Mouse (Mus musculus) c-Kit-positive CD71-negative TER-119-negative erythroid progenitor cells, embryonic 14.5 days (primary cell): ENCODE measurements around the gene Tubb4a.
A peak's percentile ranks its signal among the peaks of the same experiment; 100 is the strongest.

Experiments used
- DNase-seq: peaks from one replicate; pipeline ENCODE4 v3.0.0-alpha.2; 2013; ENCODE audit warnings: low read depth

Gene Tubb4a

DNA sequence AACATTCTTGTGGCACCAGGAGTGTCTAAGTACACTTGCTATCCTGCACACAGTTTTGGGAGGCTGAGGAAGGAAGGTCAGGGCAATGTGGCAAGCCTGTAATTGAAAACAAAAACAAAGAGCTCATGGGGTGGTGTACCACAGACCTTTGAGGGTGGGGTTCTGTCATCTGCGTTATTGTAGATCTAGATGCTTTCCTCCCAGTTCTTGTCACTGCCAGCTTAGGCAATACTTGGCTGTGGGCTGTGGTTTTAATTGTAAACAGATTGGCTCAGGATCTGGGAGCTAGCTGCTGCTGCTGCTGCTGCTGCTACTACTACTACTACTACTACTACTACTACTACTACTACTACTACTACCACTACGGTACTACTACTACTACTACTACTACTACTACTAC lies 14.7 kb upstream of the Tubb4a start:
- no peak for DNase-seq

DNA sequence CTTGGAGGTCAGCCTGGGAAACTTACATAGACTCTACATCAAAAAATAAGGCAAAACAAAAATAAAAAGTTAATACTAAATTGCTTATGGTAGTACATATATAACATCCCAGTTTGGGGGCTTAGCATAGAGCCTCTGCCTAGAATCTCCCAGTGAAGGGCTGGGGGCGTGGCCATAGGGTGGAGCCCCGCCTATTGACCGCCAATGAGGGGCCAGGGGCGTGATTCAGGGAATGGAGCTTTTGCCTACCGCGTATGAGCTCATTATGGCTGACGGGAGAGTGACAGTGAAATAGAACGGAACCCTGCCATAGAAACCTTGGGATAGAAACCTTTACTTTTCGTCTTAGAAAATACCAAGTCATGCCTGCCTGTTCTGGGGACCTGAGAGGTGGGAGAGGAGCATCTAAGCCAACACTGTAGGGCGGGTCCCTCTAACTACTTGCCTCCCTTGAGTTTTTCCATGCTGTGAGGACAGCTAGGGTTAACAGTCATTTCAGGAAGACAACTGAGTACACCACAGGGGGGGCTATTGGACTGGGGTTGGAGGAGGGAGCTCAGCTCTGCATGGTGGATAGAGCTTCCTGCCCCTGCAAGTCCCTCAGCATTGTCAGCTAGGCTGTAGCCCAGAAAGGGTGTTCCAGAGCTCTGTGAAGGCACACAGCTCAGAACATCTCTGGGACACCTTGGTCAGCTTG lies 12.2 kb upstream of the Tubb4a start:
- DNase-seq = peak; percentile 58

DNA sequence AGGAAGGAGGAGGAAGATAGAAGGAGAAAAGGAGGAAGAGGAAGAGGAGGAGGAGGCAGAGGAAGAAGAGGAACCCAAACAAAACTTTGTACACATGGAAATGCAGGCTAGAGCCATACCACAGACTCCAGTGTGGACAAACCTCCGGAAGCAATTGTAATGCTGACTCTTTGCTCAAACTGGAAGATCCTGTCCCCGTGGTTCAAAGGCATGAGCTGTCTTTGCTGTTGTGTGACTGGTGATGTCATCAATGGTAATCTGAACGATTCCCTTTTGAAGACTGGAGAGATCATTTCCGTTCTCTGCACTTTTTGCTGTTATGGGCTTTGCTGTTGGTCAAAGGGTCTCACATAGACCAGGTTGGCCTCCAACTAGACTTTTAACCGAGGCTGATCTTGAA lies 10.7 kb upstream of the Tubb4a start:
- no peak for DNase-seq

DNA sequence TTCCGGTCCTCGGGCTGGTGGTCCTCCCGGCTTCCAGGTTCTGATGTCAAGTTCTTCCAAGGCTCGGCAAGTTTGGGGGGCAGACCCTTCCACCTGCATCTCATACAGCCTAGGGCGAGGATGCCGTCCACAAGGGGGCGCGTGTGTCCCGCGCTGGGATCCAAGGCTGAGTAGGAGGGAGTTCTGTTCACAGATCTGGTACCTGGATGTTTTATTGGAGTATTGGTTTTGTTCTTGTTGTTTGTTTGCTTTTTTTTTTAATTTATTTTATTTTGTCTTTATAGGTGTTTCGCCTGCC lies 9.0 kb upstream of the Tubb4a start:
- DNase-seq = peak; percentile 73

DNA sequence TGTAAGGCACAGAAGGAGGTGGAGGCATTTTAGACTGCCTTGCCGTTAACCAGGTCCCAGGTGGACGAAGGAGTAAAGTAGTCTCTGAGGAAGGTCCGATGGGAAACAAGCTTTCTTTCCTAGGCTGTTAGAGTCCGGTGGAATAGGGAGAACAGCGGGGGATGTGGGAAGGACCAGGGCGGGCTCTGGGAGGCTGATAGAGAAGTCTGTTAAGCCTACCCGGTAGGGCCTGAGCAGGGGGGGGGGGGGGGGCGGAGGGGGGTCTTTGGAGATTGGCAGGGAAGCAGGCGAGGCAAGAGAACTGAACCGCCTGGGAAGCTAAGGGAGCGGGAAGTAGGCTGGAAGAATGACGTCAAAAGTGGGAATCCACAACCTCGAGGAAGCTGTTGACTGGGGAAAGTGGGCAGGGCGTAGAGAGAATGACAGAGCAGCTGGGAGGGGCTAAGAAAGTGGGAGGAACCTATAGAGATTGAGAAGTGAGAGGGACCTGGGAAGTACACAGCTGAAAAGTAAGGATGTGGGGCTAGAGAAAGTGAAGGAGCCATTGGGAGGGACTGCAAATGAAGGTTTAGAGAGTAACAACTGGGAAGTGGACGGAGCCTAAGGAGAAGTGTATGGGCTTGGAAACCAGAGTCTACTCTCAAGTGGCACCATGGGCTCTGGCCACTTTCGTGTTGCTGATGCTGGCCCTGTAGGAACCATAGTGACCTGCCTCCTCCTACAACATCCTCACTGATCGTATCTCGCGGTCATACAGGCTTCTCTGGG lies 8.5 kb upstream of the Tubb4a start:
- DNase-seq = no peak

DNA sequence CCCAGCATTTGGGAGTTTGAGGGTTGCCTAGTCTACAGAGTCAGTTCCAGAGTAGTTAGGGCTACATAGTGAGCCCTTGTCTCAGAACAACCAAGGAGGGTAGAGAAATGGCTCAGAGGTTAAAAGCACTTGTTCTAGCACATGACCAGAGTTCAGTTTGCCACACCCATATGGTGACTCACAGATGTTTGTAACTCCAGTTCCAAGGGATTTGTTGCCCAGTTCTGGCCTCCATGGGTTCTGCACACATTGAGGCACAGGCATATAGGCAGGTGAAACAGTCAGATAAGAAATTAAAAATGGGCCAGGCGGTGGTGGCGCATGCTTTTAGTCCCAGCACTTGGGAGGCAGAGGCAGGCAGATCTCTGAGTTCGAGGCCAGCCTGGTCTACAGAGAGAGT lies 6.6 kb upstream of the Tubb4a start:
- no peak for DNase-seq

DNA sequence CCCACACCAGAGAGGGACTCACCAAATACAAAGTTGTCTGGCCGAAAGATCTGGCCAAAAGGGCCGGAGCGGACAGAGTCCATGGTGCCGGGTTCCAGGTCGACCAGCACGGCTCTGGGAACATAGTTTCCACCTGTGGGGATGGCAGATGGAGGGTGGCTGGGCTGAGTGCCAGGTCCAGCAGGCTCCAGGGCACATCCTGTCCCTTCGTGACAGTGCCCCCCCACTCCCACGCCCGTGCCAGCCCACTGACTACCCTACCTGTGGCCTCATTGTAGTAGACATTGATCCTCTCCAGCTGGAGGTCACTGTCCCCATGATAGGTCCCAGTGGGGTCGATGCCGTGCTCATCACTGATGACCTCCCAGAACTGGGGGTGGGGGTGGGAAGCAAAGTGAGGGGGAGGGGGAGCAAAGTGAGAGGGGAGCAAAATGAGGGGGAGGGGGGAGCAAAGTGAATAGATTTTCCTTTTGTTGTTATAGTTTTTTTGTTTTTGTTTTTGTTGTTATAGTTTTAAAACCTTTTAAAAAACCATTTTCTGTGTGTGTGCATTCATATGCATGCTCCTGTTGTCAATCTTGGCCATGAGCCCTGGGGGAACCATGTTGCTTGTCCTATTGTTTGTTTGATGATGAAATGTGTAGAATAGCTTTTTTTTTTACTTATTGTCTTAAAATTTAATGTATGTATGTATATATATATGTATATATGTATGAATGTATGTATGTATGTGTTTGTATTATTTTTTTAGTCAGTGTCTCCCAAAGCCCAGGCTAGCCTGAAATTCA lies 1.4 kb downstream of the Tubb4a start:
- no peak for DNase-seq

DNA sequence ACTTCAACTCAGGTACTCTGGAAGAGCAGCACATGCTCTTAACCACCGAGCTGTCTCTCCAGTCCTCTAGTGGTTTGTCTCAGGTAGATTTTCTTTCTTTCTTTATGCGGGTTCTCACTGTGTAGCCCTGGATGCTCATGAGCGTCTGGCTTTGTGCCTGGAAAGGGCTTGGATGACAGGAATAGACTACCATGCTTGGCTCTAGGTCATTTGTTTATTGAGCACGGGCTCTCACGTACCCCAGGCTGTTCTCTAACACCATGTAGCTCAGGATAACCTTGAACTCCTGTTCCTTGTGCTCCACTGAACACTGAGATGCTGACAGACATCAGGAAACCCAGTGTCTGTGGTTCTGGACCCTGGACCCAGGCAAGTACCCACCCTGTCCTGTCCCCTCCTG lies 5.1 kb downstream of the Tubb4a start:
- DNase-seq = no peak

DNA sequence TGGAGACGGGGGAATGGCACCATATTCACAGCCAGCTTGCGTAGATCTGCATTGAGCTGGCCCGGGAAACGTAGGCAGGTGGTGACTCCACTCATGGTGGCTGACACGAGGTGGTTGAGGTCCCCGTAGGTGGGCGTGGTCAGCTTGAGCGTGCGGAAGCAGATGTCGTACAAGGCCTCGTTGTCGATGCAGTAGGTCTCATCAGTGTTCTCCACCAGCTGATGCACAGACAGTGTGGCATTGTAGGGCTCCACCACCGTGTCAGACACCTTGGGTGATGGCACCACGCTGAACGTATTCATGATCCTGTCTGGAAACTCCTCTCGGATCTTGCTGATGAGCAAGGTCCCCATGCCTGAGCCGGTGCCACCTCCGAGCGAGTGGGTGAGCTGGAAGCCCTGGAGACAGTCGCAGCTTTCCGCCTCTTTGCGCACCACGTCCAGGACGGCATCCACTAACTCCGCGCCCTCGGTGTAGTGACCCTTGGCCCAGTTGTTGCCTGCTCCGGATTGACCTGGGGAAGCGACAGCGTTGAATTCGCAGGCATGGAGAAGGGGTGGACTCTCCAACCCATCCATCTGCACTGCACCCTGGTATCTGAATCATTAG lies 6.2 kb downstream of the Tubb4a start:
- no peak for DNase-seq

DNA sequence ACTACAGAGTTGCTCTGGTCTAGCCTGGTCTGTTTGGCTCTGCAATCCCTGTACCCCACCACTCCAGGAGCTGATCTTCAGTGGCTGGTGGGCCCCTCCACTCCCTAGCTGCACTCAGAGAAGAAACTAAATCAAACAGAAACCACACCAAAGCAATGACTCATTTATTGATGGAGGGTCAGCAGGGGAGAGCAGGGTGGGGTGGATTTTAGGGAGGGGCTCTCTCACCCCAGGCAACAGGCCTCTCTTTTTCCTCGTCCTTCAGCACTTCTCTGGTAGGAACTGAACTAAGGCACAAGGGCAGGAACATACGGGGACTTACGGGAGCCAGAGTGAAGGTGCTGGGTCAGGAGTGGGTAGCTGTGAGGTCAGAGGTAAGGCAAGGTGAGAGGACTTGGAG lies 7.7 kb downstream of the Tubb4a start:
- no peak for DNase-seq

DNA sequence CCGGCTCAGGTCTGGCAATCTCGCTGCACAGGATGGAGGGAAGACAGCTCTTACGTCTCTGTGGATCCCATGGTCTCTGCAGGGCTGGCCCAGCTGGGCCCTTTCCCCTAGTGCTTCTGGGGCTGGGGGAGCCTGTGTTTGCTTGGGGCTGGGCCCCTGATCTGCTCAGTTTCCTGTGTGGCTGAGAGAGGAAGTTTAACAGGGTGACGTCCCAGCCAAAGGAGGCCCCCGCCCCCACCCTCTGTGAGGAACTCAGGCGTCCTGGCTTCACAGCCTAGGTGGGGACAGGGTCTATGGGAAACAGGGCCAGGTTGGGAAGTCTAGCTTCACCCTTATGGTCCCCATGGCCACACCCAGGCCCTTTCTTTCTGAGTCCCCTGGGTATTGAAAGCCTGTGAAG lies 9.2 kb downstream of the Tubb4a start, which contains the start of gene Dennd1c:
Gene Dennd1c, minus strand, starts transcription at position 179 of the 400 bp plus-strand sequence.
- peak; percentile 63 for DNase-seq

DNA sequence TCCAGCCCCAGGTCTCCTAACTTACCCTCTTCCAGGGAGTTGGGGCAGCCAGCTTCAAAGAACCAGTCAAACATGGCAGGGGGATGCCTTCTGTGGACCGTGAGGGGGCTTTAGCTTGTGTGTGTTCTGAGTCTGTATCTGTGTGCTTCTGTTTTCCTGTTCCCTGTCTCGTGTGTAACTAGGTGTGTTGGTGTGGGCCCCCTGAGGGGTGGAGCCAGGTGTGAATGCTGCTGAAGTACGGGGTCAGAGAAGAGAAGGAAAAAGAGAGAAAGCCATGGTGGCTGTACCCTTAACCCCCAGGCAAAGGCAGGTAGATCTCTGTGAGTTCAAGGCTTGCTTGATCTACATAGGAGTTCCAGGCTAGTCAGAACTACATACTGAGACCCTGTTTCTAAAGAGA lies 10.7 kb downstream of the Tubb4a start:
- no peak for DNase-seq

DNA sequence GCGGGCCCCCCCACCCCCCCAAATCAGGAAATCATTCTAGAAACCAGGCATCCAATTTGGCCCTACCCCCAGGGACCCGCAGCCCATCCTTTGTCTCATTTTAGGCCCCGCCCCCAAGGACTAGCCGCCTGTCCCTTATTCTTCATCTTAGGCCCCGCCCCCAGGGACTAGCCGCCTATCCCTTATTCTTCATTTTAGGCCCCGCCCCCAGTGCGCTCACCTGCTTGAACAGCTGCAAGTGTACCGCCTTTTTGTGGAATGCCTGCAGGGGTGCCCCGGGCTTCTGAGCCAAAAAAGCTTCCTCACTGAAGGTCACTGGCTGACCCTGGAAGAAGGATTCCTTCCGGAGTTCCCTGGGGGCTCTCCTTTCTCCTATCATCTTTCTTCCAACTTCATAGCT lies 16.9 kb downstream of the Tubb4a start:
- no peak for DNase-seq

DNA sequence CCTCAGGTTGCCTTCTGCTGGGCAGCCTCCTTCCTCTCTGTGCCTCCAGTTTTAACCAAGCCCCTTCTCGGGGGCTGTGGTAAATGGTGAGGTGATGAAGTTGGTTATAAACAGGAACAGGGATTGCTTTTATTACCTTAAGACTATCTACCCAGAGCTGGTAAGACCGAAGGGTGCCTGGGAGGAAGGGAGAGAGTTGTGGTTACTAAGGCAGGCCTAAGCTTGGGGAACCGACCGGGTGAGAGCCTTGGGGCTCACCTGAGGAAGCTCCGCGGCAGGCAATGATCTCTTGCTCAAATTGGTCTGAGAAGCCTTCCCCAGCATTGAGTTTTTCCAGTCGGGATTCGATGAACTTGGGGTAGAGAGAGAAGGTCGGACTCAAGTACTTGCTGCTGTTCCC lies 17.3 kb downstream of the Tubb4a start:
- DNase-seq = no peak

DNA sequence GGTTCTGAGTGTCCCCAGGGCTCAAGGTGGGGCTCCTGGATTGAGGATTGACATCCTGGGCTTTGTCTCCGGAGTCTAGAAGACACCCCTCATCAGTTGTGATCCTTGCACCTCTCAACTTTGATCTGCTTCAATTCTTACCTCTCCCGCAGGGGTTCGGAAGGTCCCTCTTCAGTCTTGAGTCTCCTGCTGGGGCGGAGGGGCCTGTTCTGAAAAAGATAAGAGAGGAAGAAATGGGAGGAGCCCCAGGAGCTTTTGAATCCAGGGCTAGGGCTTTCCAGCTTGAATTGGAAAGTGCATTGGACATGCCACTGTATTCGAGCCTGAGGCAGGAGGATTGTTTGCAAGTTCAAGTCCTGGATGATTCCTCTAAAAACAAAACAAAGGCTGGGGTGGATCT lies 20.7 kb downstream of the Tubb4a start:
- DNase-seq = no peak

DNA sequence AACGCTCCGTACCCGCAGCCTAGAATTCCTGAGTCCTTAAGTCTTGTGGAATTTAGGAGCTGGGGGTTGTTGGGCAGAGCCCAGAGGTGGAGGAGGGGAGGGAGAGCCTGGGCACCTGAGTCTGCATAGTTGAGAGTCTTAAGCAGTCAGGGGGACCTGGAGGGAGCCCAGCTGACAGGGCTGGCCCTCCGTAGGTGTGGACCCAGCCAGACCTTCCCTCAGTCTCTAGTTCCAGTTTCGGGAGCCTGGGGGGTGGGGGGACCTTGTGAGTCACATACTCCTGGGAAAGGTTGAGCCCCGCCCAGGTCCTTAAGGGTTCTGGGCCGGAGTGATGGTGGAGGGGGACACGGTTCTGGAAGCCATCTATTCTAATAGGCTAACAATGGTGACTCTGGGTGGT lies 24.6 kb downstream of the Tubb4a start:
- no peak for DNase-seq

DNA sequence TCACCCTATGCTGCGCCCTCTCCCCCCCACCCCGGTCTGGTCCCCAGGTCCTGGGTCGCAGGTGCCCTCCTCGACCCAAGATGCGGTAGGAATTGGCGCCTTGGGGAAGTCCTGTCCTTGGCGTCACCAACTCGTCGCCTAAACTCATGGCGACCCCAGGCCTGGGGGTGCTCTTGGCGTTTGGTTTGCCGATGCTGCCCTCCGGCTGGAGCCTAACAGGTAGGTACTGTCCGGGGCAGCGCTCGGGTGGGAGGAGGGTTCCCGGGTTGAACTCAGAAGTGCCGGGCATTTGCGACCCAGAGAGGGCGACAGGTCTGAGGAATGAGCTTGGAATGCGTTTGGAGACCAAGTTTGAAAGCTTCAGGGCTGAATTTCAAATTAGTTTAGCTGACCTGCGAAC lies 25.0 kb downstream of the Tubb4a start:
- DNase-seq = no peak

DNA sequence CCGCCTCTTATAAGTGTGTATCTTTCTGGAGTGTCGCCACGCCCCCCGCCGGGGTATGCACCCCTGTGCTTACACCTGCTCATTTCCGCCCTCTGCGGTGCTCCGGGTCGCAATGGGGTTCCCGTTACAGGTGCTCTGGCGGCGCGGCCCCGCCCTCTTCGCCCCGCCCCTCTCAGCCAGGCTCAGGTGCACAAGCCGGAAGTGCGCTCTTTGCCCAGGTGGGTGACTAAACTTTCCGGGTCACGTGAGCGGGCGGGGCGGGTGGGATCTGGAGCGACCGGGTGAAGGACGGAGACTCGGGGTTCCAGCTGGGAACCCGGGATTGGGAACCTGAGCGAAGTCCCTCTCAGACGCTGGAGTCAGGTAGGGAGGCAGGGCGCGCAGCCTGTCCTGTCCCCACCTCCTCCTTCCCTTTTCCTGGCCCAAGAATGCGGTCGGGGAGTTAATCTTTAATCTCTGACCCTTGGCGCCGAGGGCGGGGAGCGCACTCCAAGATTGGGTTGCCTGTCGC lies 25.5 kb downstream of the Tubb4a start:
- DNase-seq = no peak

DNA sequence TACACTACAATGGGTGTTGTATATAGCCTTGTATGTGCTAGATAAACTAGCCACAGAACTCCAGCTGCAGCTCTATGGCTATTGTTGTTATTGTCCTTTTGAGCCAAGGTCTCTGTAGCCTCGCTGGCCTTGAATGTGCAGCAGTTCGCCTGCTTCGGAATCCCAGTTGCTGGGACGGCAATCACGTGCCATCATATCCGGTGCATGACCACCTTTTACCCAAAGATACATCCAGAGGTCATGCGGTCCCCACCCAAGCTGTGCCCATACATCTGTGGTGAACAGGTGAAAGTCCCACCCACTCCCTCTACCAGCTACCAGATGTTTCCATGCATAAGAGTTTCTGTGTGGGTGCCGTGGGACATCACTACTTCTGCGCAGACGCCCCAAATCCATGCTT lies 26.5 kb downstream of the Tubb4a start:
- DNase-seq = no peak

DNA sequence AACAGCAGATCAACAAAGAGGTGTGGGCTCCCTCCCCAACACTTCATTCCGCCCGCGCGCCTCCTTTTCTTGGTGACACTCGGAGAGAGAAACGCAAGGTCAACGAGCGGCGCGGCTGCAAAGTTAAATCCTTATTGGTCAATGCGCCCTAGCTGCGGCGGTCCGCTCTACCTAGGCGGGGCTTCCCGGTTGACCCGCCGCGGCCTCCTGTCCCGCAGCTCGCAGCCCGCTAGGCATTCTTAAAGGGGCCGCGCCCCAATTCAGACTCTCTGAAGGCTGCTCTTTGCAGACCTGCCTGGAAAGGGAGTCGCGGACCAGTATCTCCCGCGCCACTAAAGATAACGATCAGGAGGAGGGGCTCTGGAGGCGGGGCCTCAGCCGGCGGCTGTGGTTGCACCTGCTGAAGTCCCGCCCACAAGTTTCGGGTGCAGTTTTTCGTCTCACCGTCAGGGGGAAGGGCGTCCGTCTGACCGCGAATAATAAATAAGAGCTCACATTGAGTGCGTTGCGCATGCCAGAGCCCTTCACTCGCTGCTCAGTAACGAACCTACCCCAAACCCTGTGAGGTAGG lies 27.3 kb downstream of the Tubb4a start:
- peak; percentile 92 for DNase-seq

DNA sequence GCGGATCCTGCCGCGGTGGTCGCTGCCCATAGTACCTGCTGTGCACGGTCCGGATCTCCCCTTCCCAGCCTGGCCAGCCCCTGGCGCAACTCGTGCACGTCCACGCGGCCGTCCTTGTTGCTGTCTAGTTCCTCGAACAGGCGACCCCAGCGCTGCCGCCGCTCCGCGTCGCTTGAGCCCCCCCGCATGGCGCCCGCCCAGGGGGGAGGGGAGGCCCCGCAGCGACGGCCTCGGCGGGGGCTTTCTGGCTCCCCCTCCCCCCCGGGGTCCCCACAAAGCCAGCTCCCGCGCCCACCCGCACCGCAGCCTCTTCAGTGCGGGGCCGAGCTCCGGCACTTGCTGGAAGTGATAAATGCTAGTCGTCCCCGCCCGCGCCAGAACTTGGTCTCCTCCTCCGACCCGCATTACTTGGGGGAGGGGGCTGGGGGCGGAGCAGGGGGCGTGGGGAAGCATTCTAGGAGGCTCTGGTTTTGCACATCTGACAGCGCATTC lies 28.1 kb downstream of the Tubb4a start, which contains the start of gene Slc25a23:
Gene Slc25a23, minus strand, starts transcription at position 378 of the 492 bp plus-strand sequence.
- DNase-seq = no peak
